Mouse (Mus musculus): Measurements from ENCODE around the gene Smarca2.

- TF ChIP-seq CTCF (IDR thresholded peaks at IDR 0.05; ENCODE audit: low read depth) (no peak), EP300 (IDR thresholded peaks at IDR 0.05; ENCODE audit: low read depth) (no peak)
These were observed 720 bp upstream of the Smarca2 start for GRCm38 (mm10) chr19:26603906-26604754.

Data from liver, embryonic 14.5 days (tissue).